Mouse (Mus musculus): ENCODE results near the gene Padi3. TPM values are rescaled to one million over a fixed set of nuclear protein-coding genes. Genes with fewer than 3 reads are reported as not detected.

The Padi3 gene
- polyA plus RNA-seq, 2 experiments: 0.17 to 0.25 TPM

GRCm38 (mm10) chr4:140774025-140774800 lies 36.2 kb downstream of the Padi3 start, which contains the start of gene Padi4:
Gene Padi4 (minus strand): TSS chr4:140774236.
- DNase-seq (ENCODE audit: low read depth in 3 of 3, low spot score in 3 of 3): no peak
- WGBS (ENCODE audit: insufficient replicate concordance): 64% methylated on average over 21 of the region's 21 CpGs
- no peaks in the 10 kb centered on the region for H3K9me3 ChIP-seq (ENCODE audit: control insufficient read depth, low read length)
- TF ChIP-seq CTCF (IDR thresholded peaks at IDR 0.05; ENCODE audit: low read depth) (no peak), EP300 (IDR thresholded peaks at IDR 0.05; ENCODE audit: low read depth) (no peak)
- H3K4me1 ChIP-seq (replicated peaks; ENCODE audit: control insufficient read depth in 2 of 2, insufficient read depth in 2 of 2, low read length in 1 of 2): peaks cover 0 to 2% of the 10 kb centered on the region in 2 experiments; a peak in 2 of 4 replicates
- no peak within 1 kb of the TSS for H3K27ac ChIP-seq
- no peaks in the 10 kb centered on the region for H3K36me3 ChIP-seq (replicated peaks; ENCODE audit: control insufficient read depth, insufficient read depth, low read depth)
- no peak within 1 kb of the TSS for H3K4me2 ChIP-seq (ENCODE audit: low read depth)
- H3K9ac ChIP-seq (replicated peaks): no peak within 1 kb of the TSS
- no peak for ATAC-seq (ENCODE audit: insufficient read depth)
- no peak within 1 kb of the TSS for H3K4me3 ChIP-seq (ENCODE audit: insufficient read depth in 1 of 2, low read depth in 2 of 2, low read length in 2 of 2)
- no peaks in the 10 kb centered on the region for H3K27me3 ChIP-seq (ENCODE audit: control insufficient read depth, insufficient read depth, low read length)

GRCm38 (mm10) chr4:140771091-140771490 lies 39.4 kb downstream of the Padi3 start:
- Histone ChIP-seq H3K4me1 (replicated peaks; ENCODE audit: control insufficient read depth in 2 of 2, insufficient read depth in 2 of 2, low read length in 1 of 2) (peaks cover 0 to 2% of the 10 kb centered on the region in 2 experiments; a peak in 2 of 4 replicates), H3K9me3 (ENCODE audit: control insufficient read depth, low read length) (no peaks in the 10 kb centered on the region), H3K9ac (replicated peaks) (no peak overlapping the region), H3K36me3 (replicated peaks; ENCODE audit: control insufficient read depth, insufficient read depth, low read depth) (no peaks in the 10 kb centered on the region), H3K27ac (no peak overlapping the region), H3K27me3 (ENCODE audit: control insufficient read depth, insufficient read depth, low read length) (no peaks in the 10 kb centered on the region), H3K4me2 (ENCODE audit: low read depth) (no peak overlapping the region), H3K4me3 (ENCODE audit: insufficient read depth in 1 of 2, low read depth in 2 of 2, low read length in 2 of 2) (no peak overlapping the region)
- TF ChIP-seq CTCF (IDR thresholded peaks at IDR 0.05; ENCODE audit: low read depth) (no peak), EP300 (IDR thresholded peaks at IDR 0.05; ENCODE audit: low read depth) (no peak)
- ATAC-seq (ENCODE audit: insufficient read depth): no peak
- no peak for DNase-seq (ENCODE audit: low read depth in 3 of 3, low spot score in 3 of 3)
- 9% methylated on average over 4 of the region's 4 CpGs for WGBS (ENCODE audit: insufficient replicate concordance)

- WGBS (ENCODE audit: insufficient replicate concordance): 7% methylated on average over 13 of the region's 13 CpGs
- TF ChIP-seq CTCF (IDR thresholded peaks at IDR 0.05; ENCODE audit: low read depth) (no peak), EP300 (IDR thresholded peaks at IDR 0.05; ENCODE audit: low read depth) (no peak)
- peak overlapping the region; percentile 5 to 45 for H3K4me3 ChIP-seq (ENCODE audit: insufficient read depth in 1 of 2, low read depth in 2 of 2, low read length in 2 of 2)
- H3K27me3 ChIP-seq (ENCODE audit: control insufficient read depth, insufficient read depth, low read length): no peaks in the 10 kb centered on the region
- H3K9me3 ChIP-seq (ENCODE audit: control insufficient read depth, low read length): no peaks in the 10 kb centered on the region
- H3K27ac ChIP-seq: no peak overlapping the region
- no peak for DNase-seq (ENCODE audit: low read depth in 3 of 3, low spot score in 3 of 3)
- peaks cover 0 to 2% of the 10 kb centered on the region in 2 experiments; a peak in 2 of 4 replicates for H3K4me1 ChIP-seq (replicated peaks; ENCODE audit: control insufficient read depth in 2 of 2, insufficient read depth in 2 of 2, low read length in 1 of 2)
- H3K36me3 ChIP-seq (replicated peaks; ENCODE audit: control insufficient read depth, insufficient read depth, low read depth): no peaks in the 10 kb centered on the region
- ATAC-seq (ENCODE audit: insufficient read depth): peak; percentile 57; the same call in 1 of the 2 replicates
- H3K9ac ChIP-seq (replicated peaks): no peak overlapping the region
- peak overlapping the region; percentile 45 for H3K4me2 ChIP-seq (ENCODE audit: low read depth)
Measured at GRCm38 (mm10) chr4:140770433-140770832, 40.0 kb downstream of the Padi3 start.

- ATAC-seq (ENCODE audit: insufficient read depth): no peak
- Histone ChIP-seq H3K4me2 (ENCODE audit: low read depth) (no peak overlapping the region), H3K4me1 (replicated peaks; ENCODE audit: control insufficient read depth in 2 of 2, insufficient read depth in 2 of 2, low read length in 1 of 2) (peaks cover 0 to 2% of the 10 kb centered on the region in 2 experiments; a peak in 2 of 4 replicates), H3K4me3 (ENCODE audit: insufficient read depth in 1 of 2, low read depth in 2 of 2, low read length in 2 of 2) (no peak overlapping the region), H3K27ac (no peak overlapping the region), H3K9me3 (ENCODE audit: control insufficient read depth, low read length) (no peaks in the 10 kb centered on the region), H3K9ac (replicated peaks) (no peak overlapping the region), H3K36me3 (replicated peaks; ENCODE audit: control insufficient read depth, insufficient read depth, low read depth) (no peaks in the 10 kb centered on the region), H3K27me3 (ENCODE audit: control insufficient read depth, insufficient read depth, low read length) (no peaks in the 10 kb centered on the region)
- no peak for TF ChIP-seq CTCF (IDR thresholded peaks at IDR 0.05; ENCODE audit: low read depth)
- no peak for TF ChIP-seq EP300 (IDR thresholded peaks at IDR 0.05; ENCODE audit: low read depth)
- DNase-seq (ENCODE audit: low read depth in 3 of 3, low spot score in 3 of 3): no peak
- 70% methylated on average over 5 of the region's 5 CpGs for WGBS (ENCODE audit: insufficient replicate concordance)
Measured at GRCm38 (mm10) chr4:140768973-140769372, 41.5 kb downstream of the Padi3 start.

GRCm38 (mm10) chr4:140765936-140766335 lies 44.5 kb downstream of the Padi3 start:
- Histone ChIP-seq H3K9me3 (ENCODE audit: control insufficient read depth, low read length) (no peaks in the 10 kb centered on the region), H3K9ac (replicated peaks) (no peak overlapping the region), H3K36me3 (replicated peaks; ENCODE audit: control insufficient read depth, insufficient read depth, low read depth) (no peaks in the 10 kb centered on the region), H3K4me3 (ENCODE audit: insufficient read depth in 1 of 2, low read depth in 2 of 2, low read length in 2 of 2) (no peak overlapping the region), H3K4me2 (ENCODE audit: low read depth) (no peak overlapping the region), H3K4me1 (replicated peaks; ENCODE audit: control insufficient read depth in 2 of 2, insufficient read depth in 2 of 2, low read length in 1 of 2) (peaks cover 0 to 2% of the 10 kb centered on the region in 2 experiments; a peak in 2 of 4 replicates), H3K27me3 (ENCODE audit: control insufficient read depth, insufficient read depth, low read length) (no peaks in the 10 kb centered on the region), H3K27ac (no peak overlapping the region)
- no peak for DNase-seq (ENCODE audit: low read depth in 3 of 3, low spot score in 3 of 3)
- ATAC-seq (ENCODE audit: insufficient read depth): no peak
- TF ChIP-seq EP300 (IDR thresholded peaks at IDR 0.05; ENCODE audit: low read depth) (no peak), CTCF (IDR thresholded peaks at IDR 0.05; ENCODE audit: low read depth) (no peak)
- WGBS (ENCODE audit: insufficient replicate concordance): 24% methylated on average over 3 of the region's 3 CpGs
